ENCODE assay signal across 29 mouse cellular contexts in genomic region chr2:92613645-92614044, GRCm38 (mm10). TPM values are rescaled to one million over a fixed set of nuclear protein-coding genes. Genes with fewer than 3 reads are reported as not detected.
"Had no signal": no experiment of that assay in that cellular context is flagged by ENCODE, and none has a peak within 500 bp of the region (broad histone marks: within the 10 kb centered on the region; RNA-seq: fewer than 3 reads in every experiment).

No protein-coding gene starts in this region.

- H3K4me2 ChIP-seq: limb, embryonic 12.5 days; limb, embryonic 13.5 days; limb, embryonic 15.5 days; liver, embryonic 11.5 days; liver, embryonic 12.5 days; liver, embryonic 13.5 days; liver, embryonic 15.5 days; lung, embryonic 14.5 days; lung, embryonic 15.5 days; midbrain, embryonic 12.5 days; midbrain, embryonic 13.5 days; midbrain, embryonic 15.5 days; neural tube, embryonic 12.5 days had no signal

- H3K9ac ChIP-seq: limb, embryonic 12.5 days; limb, embryonic 13.5 days; limb, embryonic 15.5 days; liver, embryonic 12.5 days; liver, embryonic 13.5 days; liver, embryonic 14.5 days; liver, embryonic 15.5 days; liver, postnatal 0 days; lung, embryonic 14.5 days; lung, embryonic 15.5 days; midbrain, embryonic 12.5 days; midbrain, embryonic 13.5 days; midbrain, embryonic 15.5 days; neural tube, embryonic 12.5 days had no signal

- DNase-seq: liver; liver, embryonic 13.5 days; liver, postnatal 0 days; lung, adult 18-20 months; lung, adult 2 months; lung, embryonic 14.5 days; lung, postnatal 10 days; lung, postnatal 14 days; lung, postnatal 36 days; lung, postnatal 4 days; midbrain, embryonic 14.5 days had no signal

- H3K9me3 ChIP-seq: limb, embryonic 10.5 days; limb, embryonic 12.5 days; limb, embryonic 13.5 days; limb, embryonic 15.5 days; liver, embryonic 12.5 days; liver, embryonic 13.5 days; liver, embryonic 15.5 days; lung, embryonic 15.5 days; midbrain, embryonic 12.5 days; midbrain, embryonic 13.5 days; midbrain, embryonic 15.5 days; neural tube, embryonic 12.5 days had no signal

- H3K4me1 ChIP-seq: limb, embryonic 12.5 days; limb, embryonic 13.5 days; limb, embryonic 15.5 days; lung, embryonic 15.5 days; midbrain, embryonic 12.5 days; neural tube, embryonic 12.5 days had no signal

- H3K27me3 ChIP-seq: limb, embryonic 12.5 days; limb, embryonic 13.5 days; limb, embryonic 15.5 days; liver, embryonic 12.5 days; liver, embryonic 13.5 days; liver, embryonic 15.5 days; lung, embryonic 15.5 days; midbrain, embryonic 13.5 days; midbrain, embryonic 15.5 days; neural tube, embryonic 12.5 days had no signal

- H3K4me3 ChIP-seq: limb, embryonic 10.5 days; limb, embryonic 12.5 days; limb, embryonic 13.5 days; limb, embryonic 15.5 days; liver, embryonic 12.5 days; liver, embryonic 13.5 days; liver, embryonic 15.5 days; lung, embryonic 15.5 days; megakaryocyte, embryonic 14.5 days; midbrain, embryonic 12.5 days; midbrain, embryonic 13.5 days; midbrain, embryonic 15.5 days; myocyte; neural tube, embryonic 12.5 days had no signal

- ATAC-seq: liver, embryonic 12.5 days; liver, postnatal 0 days; lung, postnatal 0 days; midbrain, embryonic 13.5 days; midbrain, embryonic 15.5 days; midbrain, embryonic 16.5 days had no signal

- H3K27ac ChIP-seq: limb, embryonic 10.5 days; limb, embryonic 12.5 days; limb, embryonic 13.5 days; limb, embryonic 15.5 days; liver, embryonic 12.5 days; liver, embryonic 13.5 days; liver, embryonic 14.5 days; liver, embryonic 15.5 days; lung, embryonic 15.5 days; macrophage; midbrain, embryonic 12.5 days; midbrain, embryonic 13.5 days; midbrain, embryonic 15.5 days; neural tube, embryonic 12.5 days had no signal

- H3K36me3 ChIP-seq: limb, embryonic 10.5 days; liver, embryonic 12.5 days; liver, embryonic 13.5 days; liver, embryonic 15.5 days; lung, embryonic 15.5 days had no signal

RNA-seq across cellular contexts. Expression of gene Chst1, which starts 14.1 kb away (rescaled TPM):
- polyA plus RNA-seq: macrophage had no signal
